Mouse (Mus musculus) lung, adult 2 months (tissue): Measurements from ENCODE around the gene Ccdc40. TPM values are rescaled to one million over a fixed set of nuclear protein-coding genes. Genes with fewer than 3 reads are reported as not detected.

Source experiments
- DNase-seq: peaks from one replicate; pipeline ENCODE4 v3.0.0; 2022
- H3K4me1 ChIP-seq: fragments of 200-500 bp; 2 replicates; pipeline ENCODE4 v1.6.1; 2011; ENCODE audit warnings: low read length; ENCODE audit not compliant: control insufficient read depth, insufficient read depth
- H3K4me3 ChIP-seq: fragments of 200-500 bp; replicated peaks from 2 replicates; pipeline ENCODE3; 2011; ENCODE audit warnings: low read depth, mild to moderate bottlenecking, control low read depth, low read length; ENCODE audit errors: extremely low read depth
- CTCF ChIP-seq: fragments of 200-500 bp; IDR thresholded peaks from 2 replicates; pipeline ENCODE4 v1.5.1; 2011; ENCODE audit warnings: mild to moderate bottlenecking, low read length, control low read depth; ENCODE audit not compliant: insufficient read depth
- POLR2A ChIP-seq: fragments of 200-500 bp; IDR thresholded peaks from 2 replicates; pipeline ENCODE4 v1.6.1; 2011; ENCODE audit warnings: low read depth, mild to moderate bottlenecking, control low read depth, low read length, borderline replicate concordance; ENCODE audit errors: extremely low read depth
- WGBS: fragments of 180-500 bp; shearing (Covaris S2); methylation state at CpG from one replicate; pipeline ENCODE4 v1.1.7; 2018; 5-methylcytosine and 5-hydroxymethylcytosine counted together
- polyA plus RNA-seq: library from polyadenylated mRNA; depleted of rRNA; stranded (reverse); fragments of >200 nt; gene quantifications from 2 replicates; pipeline ENCODE4 v1.2.3, GENCODE M21; 2012; rRNA removed

The Ccdc40 gene
- 9.7 and 12.0 TPM in 2 replicates for polyA plus RNA-seq

DNA sequence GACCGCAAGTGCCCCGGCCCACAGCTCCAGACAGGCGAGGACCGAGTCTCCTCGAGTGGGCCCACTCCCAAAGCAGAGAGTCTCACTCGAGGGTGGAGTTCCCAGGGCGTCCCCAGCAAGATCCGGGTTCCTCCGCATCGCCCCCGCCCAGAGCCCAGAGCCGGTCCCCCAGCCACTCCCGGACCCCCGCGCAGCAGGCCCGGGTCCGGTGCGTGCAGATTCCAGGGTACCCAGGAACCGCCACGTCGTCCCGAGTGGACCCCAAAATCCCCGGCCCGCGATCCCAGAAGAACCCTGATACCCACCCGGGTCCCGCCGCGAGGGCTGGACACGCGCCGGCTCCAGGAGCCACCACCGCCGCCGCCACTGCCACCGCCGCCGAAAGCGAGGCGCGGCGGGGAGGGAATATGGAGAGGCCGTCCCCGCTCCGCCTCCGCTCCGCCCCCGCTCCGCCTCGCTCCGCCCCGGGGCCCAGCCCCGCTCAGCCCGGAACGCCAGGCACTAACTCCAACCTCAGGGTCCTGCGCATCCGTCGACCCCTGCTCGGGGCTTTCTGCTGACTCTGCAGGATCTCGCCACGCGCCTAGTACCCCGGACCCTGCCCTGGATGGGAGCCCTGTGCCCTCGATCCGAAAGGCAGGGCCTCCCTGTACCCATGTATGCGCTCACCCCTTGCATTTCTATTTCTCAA, at the start of gene Ccdc40, which contains the start of gene Tbc1d16:
TSS of gene Ccdc40 (plus strand) at position 482 of the 691 bp plus-strand sequence.
TSS of gene Tbc1d16 (minus strand) at position 409 of the 691 bp plus-strand sequence.
- peak; percentile 72 for DNase-seq
- Histone ChIP-seq H3K4me1 (peaks cover 7% of the 10 kb centered on the region), H3K4me3 (peak within 1 kb of the TSS; percentile 80)
- TF ChIP-seq CTCF (no peak), POLR2A (peak; percentile 49; the same call in 1 of the 2 replicates)
- under 1% methylated on average over 66 of the region's 66 CpGs for WGBS

DNA sequence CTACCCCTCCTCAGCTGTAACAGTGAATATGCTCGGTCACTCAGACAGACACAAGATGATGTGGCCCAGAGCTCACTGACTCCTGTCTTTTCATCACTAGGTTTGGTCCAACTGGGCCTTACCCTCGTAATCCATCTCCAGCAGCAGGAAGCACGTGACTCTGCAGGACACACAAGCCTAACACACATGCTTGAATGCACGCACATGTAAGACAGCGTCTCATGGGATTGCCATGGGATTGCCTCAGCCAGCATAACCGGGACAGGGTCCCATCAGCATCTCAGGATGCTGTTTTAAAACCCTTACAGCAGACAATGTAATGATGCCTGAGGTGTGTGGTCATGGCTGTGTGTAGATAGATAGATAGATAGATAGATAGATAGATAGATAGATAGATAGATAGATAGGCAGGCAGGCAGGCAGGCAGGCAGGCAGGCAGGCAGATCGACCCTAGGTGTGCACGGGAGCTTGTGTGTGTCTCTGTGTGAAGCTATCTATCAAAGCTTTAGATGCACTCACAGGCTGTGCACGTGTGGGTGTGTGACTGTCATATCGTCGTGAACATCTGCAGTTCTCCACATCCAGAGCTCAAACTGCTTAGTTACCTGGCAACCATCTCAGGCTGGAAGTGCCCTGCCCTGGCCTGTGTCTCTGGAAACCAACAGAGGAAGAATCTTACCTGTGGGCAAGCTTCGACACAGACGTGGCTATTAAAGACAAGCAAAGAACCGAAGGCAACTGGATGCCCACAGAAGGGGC, 47.4 kb upstream of the Ccdc40 start:
- TF ChIP-seq CTCF = no peak
- no peak for TF ChIP-seq POLR2A
- 87% methylated on average over 14 of the region's 14 CpGs for WGBS
- Histone ChIP-seq H3K4me1 (no peaks in the 10 kb centered on the region; the same call in 1 of the 2 replicates), H3K4me3 (no peak overlapping the region)
- no peak for DNase-seq

DNA sequence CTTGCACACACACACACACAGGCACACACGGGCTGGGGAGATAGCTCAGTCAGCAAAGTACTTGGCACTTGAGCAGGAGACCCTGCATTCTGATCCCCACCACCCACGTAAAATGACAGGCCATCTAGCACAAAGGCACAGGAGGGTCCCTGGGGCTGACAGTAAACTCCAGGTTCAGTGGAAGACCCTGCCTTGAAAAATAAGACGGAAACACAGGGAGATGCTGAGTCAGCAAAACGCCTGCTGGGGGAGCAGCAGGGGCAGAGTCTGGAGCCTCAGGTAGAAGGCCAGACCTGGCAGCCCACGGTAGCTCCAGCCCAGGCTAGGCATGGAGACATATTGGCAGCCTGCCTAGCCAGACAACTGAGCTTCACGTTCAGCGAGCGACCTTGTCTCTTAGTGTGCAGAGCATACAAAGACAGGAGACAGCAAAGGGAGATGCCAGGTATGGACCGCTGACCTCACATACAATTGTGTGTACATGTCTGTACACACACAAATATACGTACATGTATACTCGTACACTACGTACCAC, 46.4 kb upstream of the Ccdc40 start:
- Histone ChIP-seq H3K4me3 (no peak overlapping the region), H3K4me1 (no peaks in the 10 kb centered on the region; the same call in 1 of the 2 replicates)
- DNase-seq = no peak
- WGBS = 82% methylated on average over 12 of the region's 12 CpGs
- TF ChIP-seq POLR2A (no peak), CTCF (no peak)

DNA sequence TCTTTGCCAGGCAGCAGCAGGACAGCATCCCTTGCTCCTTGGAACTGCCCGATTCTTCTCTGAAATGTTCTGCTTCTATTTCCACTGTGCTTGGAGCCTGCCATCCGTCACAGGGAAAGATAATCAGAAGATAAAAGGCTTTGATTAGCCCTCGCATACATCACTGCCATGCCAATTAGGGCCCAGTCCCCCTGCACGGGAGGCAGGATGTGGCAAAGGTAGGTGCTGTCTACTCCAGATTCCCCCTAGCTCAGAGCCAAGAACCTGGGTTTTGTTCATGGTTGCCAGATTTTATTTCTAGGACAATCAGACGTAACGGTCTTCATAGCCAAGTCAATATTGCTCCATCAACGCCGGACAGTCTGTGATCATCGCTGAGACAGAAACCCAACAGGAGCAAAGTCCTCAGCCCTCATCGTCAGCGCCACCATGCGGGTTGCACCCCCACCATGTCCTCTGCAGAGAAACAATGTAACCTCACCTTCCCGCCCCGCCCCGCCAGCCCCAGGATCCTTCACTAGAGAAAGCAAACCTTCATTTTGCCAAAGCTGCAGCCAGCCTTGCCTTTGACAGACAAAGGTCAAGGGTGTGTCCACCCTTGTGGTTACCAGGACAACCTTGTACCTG, 44.6 kb upstream of the Ccdc40 start:
- no peak for DNase-seq
- WGBS = 73% methylated on average over 15 of the region's 15 CpGs
- peaks cover 4% of the 10 kb centered on the region for H3K4me1 ChIP-seq
- TF ChIP-seq POLR2A = no peak
- TF ChIP-seq CTCF = no peak
- no peak overlapping the region for H3K4me3 ChIP-seq

DNA sequence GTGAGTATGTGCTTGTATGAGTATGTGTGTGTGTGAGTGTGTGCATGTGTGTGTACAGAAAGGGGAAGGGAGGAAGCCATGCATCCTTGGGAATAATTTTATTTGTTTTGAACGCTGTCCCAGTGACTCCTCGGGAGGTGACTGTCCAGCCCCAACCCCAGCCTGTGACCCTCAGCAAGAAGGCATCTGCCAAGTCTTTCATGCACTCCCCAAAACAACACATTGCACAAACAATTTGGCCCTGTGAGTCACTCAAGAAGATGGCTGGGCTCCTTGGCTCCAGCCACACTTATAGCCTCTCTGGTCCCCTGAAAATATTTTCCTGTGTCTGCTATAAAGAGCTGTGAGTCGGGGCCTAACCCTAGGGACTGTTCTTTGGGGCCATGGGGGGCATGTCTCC, 42.0 kb upstream of the Ccdc40 start:
- TF ChIP-seq POLR2A (no peak), CTCF (no peak)
- H3K4me3 ChIP-seq = no peak overlapping the region
- peaks cover 6% of the 10 kb centered on the region for H3K4me1 ChIP-seq
- 58% methylated on average over 3 of the region's 3 CpGs for WGBS
- DNase-seq = no peak

DNA sequence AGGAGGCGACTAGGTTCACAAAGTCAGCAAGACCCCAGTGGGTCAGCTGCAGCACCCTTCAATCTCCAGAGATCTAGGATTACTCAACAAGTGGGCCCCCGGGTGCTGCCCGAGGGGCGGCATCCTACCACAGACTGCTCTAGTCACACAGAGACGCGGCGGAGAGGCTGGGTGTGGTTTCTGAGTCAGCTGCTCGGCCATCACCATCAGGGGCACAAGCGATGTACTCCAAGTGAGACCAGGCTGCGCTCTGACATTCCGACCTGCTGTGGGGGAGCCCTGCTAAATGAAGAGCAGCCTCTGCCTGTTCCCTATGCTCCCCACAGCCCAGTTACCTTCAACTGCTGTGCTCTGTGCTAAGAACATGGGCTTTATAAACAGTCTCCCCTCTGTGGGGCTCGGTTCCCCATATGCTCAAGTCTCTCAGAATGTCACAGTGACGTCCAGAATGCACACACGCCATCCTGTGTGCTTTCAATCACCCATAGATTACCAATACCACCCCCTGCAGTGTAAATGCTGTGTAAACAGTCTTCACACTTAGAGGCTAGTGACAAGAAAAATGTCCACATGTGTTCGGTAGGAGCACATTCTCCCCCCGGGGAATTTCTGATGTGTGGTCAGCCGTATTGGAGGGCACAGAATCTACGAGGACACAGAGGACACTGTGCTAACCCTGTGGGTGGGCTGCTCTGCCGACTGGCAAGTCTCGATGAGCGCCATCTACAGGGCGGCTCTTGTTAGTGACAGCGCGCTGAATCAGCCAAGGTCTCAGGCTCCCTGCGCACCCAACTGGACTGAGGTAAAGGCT, 41.2 kb upstream of the Ccdc40 start:
- WGBS = 48% methylated on average over 25 of the region's 25 CpGs
- peak; percentile 60 for DNase-seq

DNA sequence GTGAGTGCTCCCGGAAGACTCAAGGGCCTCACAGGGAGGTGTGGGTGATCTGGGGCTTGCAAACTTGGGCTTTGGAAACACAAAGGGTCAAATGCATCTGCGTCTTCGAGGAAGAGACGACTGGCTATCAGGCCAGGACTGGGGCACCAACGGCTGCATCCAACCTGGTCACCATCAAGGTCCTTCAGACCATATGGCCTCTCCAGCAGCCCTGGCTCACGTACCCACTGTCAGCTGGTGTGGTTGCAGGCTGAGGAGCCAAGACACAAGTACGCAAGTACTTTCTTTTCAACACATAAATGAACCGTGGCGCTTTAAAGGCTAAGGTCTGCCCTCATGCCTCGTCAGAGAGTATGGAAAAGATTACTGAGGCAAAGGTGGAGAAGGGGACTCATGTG, 40.6 kb upstream of the Ccdc40 start:
- TF ChIP-seq CTCF = no peak
- no peak for TF ChIP-seq POLR2A
- DNase-seq = no peak
- WGBS = 70% methylated on average over 10 of the region's 10 CpGs
- H3K4me3 ChIP-seq = no peak overlapping the region
- peaks cover 8% of the 10 kb centered on the region for H3K4me1 ChIP-seq

More for the DNA sequence above, 41.2 kb upstream of the Ccdc40 start:
- TF ChIP-seq POLR2A = no peak
- TF ChIP-seq CTCF = peak; percentile 66
- no peak overlapping the region for H3K4me3 ChIP-seq
- peaks cover 6% of the 10 kb centered on the region for H3K4me1 ChIP-seq

DNA sequence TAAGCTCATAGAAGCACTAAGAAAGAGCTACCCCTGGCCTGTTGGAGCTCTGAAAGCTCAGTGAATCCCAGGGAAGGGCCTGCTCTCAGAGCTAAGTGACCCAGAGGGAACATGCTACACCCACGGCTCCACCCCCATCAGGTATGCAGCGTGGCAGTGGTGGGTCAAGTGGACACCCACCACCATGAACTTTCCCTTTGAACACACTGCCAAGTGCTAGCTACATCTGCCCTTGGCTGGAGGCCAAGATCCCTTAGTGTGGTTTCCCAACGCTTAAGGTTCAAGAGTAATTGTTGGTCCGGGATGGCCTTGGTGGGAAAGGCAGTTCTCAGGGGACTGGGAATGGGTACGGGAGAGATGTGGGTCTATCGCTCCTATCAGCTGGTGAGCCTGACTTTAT, 40.0 kb upstream of the Ccdc40 start:
- WGBS = 39% methylated on average over 6 of the region's 6 CpGs
- Histone ChIP-seq H3K4me3 (no peak overlapping the region), H3K4me1 (peaks cover 9% of the 10 kb centered on the region)
- TF ChIP-seq POLR2A (no peak), CTCF (no peak)
- DNase-seq = no peak
